Mouse (Mus musculus): ENCODE results near the gene Vps25.

GRCm38 (mm10) chr11:101224337-101224736, 29.2 kb upstream of the Vps25 start:
- TF ChIP-seq CTCF (IDR thresholded peaks at IDR 0.05; ENCODE audit: low read depth) = no peak
- no peak for TF ChIP-seq EP300 (IDR thresholded peaks at IDR 0.05; ENCODE audit: low read depth)
